In genomic region chr11:4822446-4822842, GRCm38 (mm10) we compare ENCODE assay signal across 7 mouse cellular contexts. TPM values are rescaled to one million over a fixed set of nuclear protein-coding genes. Genes with fewer than 3 reads are reported as not detected.
DNase-seq lines count a peak whose midpoint lies in the region; ATAC-seq and TF ChIP-seq lines count a peak whose summit lies in the region.
"Not testable (repeated sequence)": the region's sequence is repeated elsewhere in the genome, so short reads cannot be mapped to it uniquely, and the experiment has no call there.

No protein-coding gene starts in this region.

- not testable (repeated sequence) for H3K27ac ChIP-seq in heart, adult 2 months; kidney, adult 2 months (ENCODE audit: insufficient read depth, low read depth, low read length); liver, adult 2 months (replicated peaks; ENCODE audit: insufficient read depth, low read depth, low read length); lung, postnatal 0 days (ENCODE audit: low read length)

- in situ Hi-C loops in Patski (cut with MboI; ENCODE audit: low pct_unique_long_range_greater_than_20kb): not testable (repeated sequence)

- H3K4me1 ChIP-seq in E14TG2a.4 (replicated peaks; ENCODE audit: low read depth, low read length): peaks cover 35% of the 10 kb centered on the region
- not testable (repeated sequence) for H3K4me1 ChIP-seq in heart, adult 2 months (ENCODE audit: control insufficient read depth, insufficient read depth, low read length); kidney, adult 2 months (ENCODE audit: control insufficient read depth, insufficient read depth, low read length); liver, adult 2 months (ENCODE audit: control insufficient read depth, insufficient read depth, low read length); lung, postnatal 0 days (ENCODE audit: insufficient read depth, low read depth, low read length)

- not testable (repeated sequence) for TF ChIP-seq EP300 in heart, adult 2 months (IDR thresholded peaks at IDR 0.05; ENCODE audit: insufficient read depth, low read depth, low read length); lung, postnatal 0 days (IDR thresholded peaks at IDR 0.05)

- not testable (repeated sequence) for H3K79me2 ChIP-seq in heart, adult 2 months (replicated peaks; ENCODE audit: control insufficient read depth, insufficient read depth, low read length)
- peaks cover 15% of the 10 kb centered on the region; the same call in 1 of the 2 replicates for H3K79me2 ChIP-seq in liver, adult 2 months (ENCODE audit: control insufficient read depth, insufficient read depth, low read length)

- not testable (repeated sequence) for ATAC-seq in Patski; lung, postnatal 0 days

- POLR2A ChIA-PET in Patski (lab: Charles Lee): not testable (repeated sequence)

- 98% methylated on average over 4 of the region's 4 CpGs for WGBS in heart, adult 2 months
- WGBS in kidney, adult 2 months: 95% methylated on average over 4 of the region's 4 CpGs
- whole genome bisulfite sequencing in liver, adult 2 months: 94% methylated on average over 4 of the region's 4 CpGs
- whole genome bisulfite sequencing in lung, postnatal 0 days: 95% methylated on average over 4 of the region's 4 CpGs

- DNase-seq in Patski (ENCODE audit: low read depth, low spot score); heart, adult 2 months; kidney, adult 2 months; lung, postnatal 0 days (ENCODE audit: low spot score): not testable (repeated sequence)
- DNase-seq in cerebellum, postnatal 10 days: peak; percentile 12 to 13
- DNase-seq in liver, adult 2 months (ENCODE audit: extremely low read depth, low read depth, low spot score): peak; percentile 30

- not testable (repeated sequence) for TF ChIP-seq POLR2A in heart, adult 2 months (IDR thresholded peaks at IDR 0.05; ENCODE audit: insufficient read depth, low read depth, low read length); kidney, adult 2 months (IDR thresholded peaks at IDR 0.05; ENCODE audit: low read depth, low read length); liver, adult 2 months (IDR thresholded peaks at IDR 0.05; ENCODE audit: extremely low read depth, insufficient read depth, low read length)

- not testable (repeated sequence) for H3K9me3 ChIP-seq in E14TG2a.4 (ENCODE audit: low read length); lung, postnatal 0 days (ENCODE audit: low read length)

- H3K4me2 ChIP-seq in lung, postnatal 0 days (replicated peaks; ENCODE audit: low read depth, low read length): not testable (repeated sequence)

- H3K36me3 ChIP-seq in E14TG2a.4 (ENCODE audit: insufficient read depth, low read length): peaks cover 41% of the 10 kb centered on the region
- not testable (repeated sequence) for H3K36me3 ChIP-seq in heart, adult 2 months (ENCODE audit: control insufficient read depth, insufficient read depth, low read length); kidney, adult 2 months (ENCODE audit: control insufficient read depth, insufficient read depth, low read length); lung, postnatal 0 days (ENCODE audit: insufficient read depth, low read length)
- H3K36me3 ChIP-seq in liver, adult 2 months (ENCODE audit: control insufficient read depth, insufficient read depth, low read length): peaks cover 13% of the 10 kb centered on the region

- CTCF ChIA-PET in Patski (lab: Charles Lee): interaction anchor here (0.7 to 2.0 kb wide), 6 partner anchors 10 to 16 kb away, joined by 3 to 9 read pairs (median 4); no protein-coding TSS in a partner anchor

- H3K27me3 ChIP-seq in E14TG2a.4 (ENCODE audit: insufficient read depth, low read length); Patski; heart, adult 2 months (ENCODE audit: control insufficient read depth, insufficient read depth, low read length); kidney, adult 2 months (replicated peaks; ENCODE audit: control insufficient read depth, insufficient read depth, low read length); liver, adult 2 months (ENCODE audit: control insufficient read depth, insufficient read depth, low read length); lung, postnatal 0 days (replicated peaks; ENCODE audit: insufficient read depth, low read length): not testable (repeated sequence)

- H3K9ac ChIP-seq in heart, adult 2 months (ENCODE audit: low read depth, low read length); liver, adult 2 months (ENCODE audit: low read depth, low read length); lung, postnatal 0 days (replicated peaks; ENCODE audit: low read depth): not testable (repeated sequence)

- TF ChIP-seq CTCF in E14TG2a.4 (conservative IDR thresholded peaks at IDR 0.05; ENCODE audit: low read length): peak; percentile 6; the same call in 1 of the 2 replicates
- peak; percentile 40 for TF ChIP-seq CTCF in Patski (IDR thresholded peaks at IDR 0.05)
- peak; percentile 23 for TF ChIP-seq CTCF in heart, adult 2 months (IDR thresholded peaks at IDR 0.05)
- peak; percentile 25; the same call in 1 of the 2 replicates for TF ChIP-seq CTCF in kidney, adult 2 months (conservative IDR thresholded peaks at IDR 0.05; ENCODE audit: insufficient read depth, insufficient read length, low read depth, low read length)
- TF ChIP-seq CTCF in liver, adult 2 months (IDR thresholded peaks at IDR 0.05; ENCODE audit: low read depth, low read length): peak; percentile 50
- peak; percentile 23 for TF ChIP-seq CTCF in lung, postnatal 0 days (IDR thresholded peaks at IDR 0.05)

- H3K4me3 ChIP-seq in E14TG2a.4 (replicated peaks; ENCODE audit: low read length); heart, adult 2 months; kidney, adult 2 months (ENCODE audit: insufficient read depth, low read depth, low read length); liver, adult 2 months (ENCODE audit: insufficient read depth, low read depth, low read length); lung, postnatal 0 days (ENCODE audit: low read depth, low read length): not testable (repeated sequence)

- intact Hi-C loops in heart, adult 2 months (cut with DNase I): not testable (repeated sequence)

RNA-seq across cellular contexts. Expression of gene Nf2, which starts 26.9 kb away (rescaled TPM):
- 93.1 TPM for polyA plus RNA-seq in Patski (2021)
- total RNA-seq in heart, adult 2 months (2021): 10 to 100 TPM; 77.1 to 85.0 TPM
- polyA plus RNA-seq in heart, adult 2 months (2012; rRNA removed): 57.1 and 85.2 TPM in 2 replicates
- 54.0 and 54.4 TPM in 2 replicates for polyA plus RNA-seq in kidney, adult 2 months (2012; rRNA removed)
- 10.8 and 11.1 TPM in 2 replicates for total RNA-seq in liver, adult 2 months (2014; rRNA removed)
- 14.6 and 16.4 TPM in 2 replicates for polyA plus RNA-seq in liver, adult 2 months (2012; rRNA removed)
- 19.6 and 21.1 TPM in 2 replicates for polyA plus RNA-seq in lung, postnatal 0 days (2015; fragmentation: Nextera tagmentation; extraction: Ambion mirVana)

RNA-seq across cellular contexts. Expression of gene Nipsnap1, which starts 51.3 kb away (rescaled TPM):
- polyA plus RNA-seq in Patski (2021): 94.7 TPM
- under 1 TPM; 0.50 to 0.75 TPM for total RNA-seq in heart, adult 2 months (2021)
- 1.6 and 3.6 TPM in 2 replicates for polyA plus RNA-seq in heart, adult 2 months (2012; rRNA removed)
- polyA plus RNA-seq in kidney, adult 2 months (2012; rRNA removed): 140 and 164 TPM in 2 replicates
- 217 and 226 TPM in 2 replicates for total RNA-seq in liver, adult 2 months (2014; rRNA removed)
- 294 and 337 TPM in 2 replicates for polyA plus RNA-seq in liver, adult 2 months (2012; rRNA removed)
- 10.4 and 11.9 TPM in 2 replicates for polyA plus RNA-seq in lung, postnatal 0 days (2015; fragmentation: Nextera tagmentation; extraction: Ambion mirVana)
